9 mouse cellular contexts compared by ENCODE assay signal in the genomic region with DNA sequence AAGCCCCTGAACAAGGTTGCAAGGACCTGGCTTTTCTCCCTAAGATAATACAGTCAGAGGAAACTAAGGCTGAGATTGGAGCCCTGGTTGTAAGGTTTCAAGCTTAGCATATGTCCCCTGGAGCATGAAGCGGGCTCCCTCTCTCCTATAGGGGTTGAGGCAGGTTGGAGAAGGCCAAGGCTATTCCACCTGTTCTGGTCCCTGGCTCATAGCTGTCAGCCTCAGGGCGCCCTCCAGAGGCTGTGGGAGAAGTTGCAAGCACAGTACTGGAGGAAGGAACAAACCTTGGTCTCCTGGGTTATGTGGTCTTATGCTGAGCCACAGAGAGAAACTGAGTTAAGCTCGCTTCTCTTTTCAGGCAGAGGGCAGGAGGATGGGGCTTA. TPM values are rescaled to one million over a fixed set of nuclear protein-coding genes. Genes with fewer than 3 reads are reported as not detected.
A peak's percentile ranks its signal among the peaks of the same experiment; 100 is the strongest.
DNase-seq lines count a peak whose midpoint lies in the region; ATAC-seq lines count a peak whose summit lies in the region.
"Had no signal": no experiment of that assay in that cellular context is flagged by ENCODE, and none has a peak within 500 bp of the region (broad histone marks: within the 10 kb centered on the region; RNA-seq: fewer than 3 reads in every experiment).

No protein-coding gene starts in this region.

- 55% methylated on average over 3 of the region's 3 CpGs for WGBS in intestine, embryonic 15.5 days
- 28% methylated on average over 3 of the region's 3 CpGs for WGBS in neural tube, embryonic 11.5 days

- peak; percentile 44 for ATAC-seq in intestine, embryonic 15.5 days
- ATAC-seq in neural tube, embryonic 11.5 days (ENCODE audit: insufficient read depth, low FRiP score, low TSS enrichment) = peak; percentile 32; the same call in 1 of the 2 replicates

- peaks cover 15% of the 10 kb centered on the region for H3K4me1 ChIP-seq in intestine, embryonic 15.5 days (replicated peaks)
- H3K4me1 ChIP-seq in neural tube, embryonic 11.5 days (ENCODE audit: control insufficient read depth, insufficient read depth, low read length) = no peaks in the 10 kb centered on the region

- H3K4me2 ChIP-seq in intestine, embryonic 15.5 days (replicated peaks) = peak overlapping the region; percentile 65
- peak overlapping the region; percentile 48 for H3K4me2 ChIP-seq in neural tube, embryonic 11.5 days (ENCODE audit: low read depth)

- H3K27ac ChIP-seq in intestine, embryonic 15.5 days = peak overlapping the region; percentile 13; the same call in 1 of the 2 replicates
- H3K27ac ChIP-seq in neural tube, embryonic 11.5 days (ENCODE audit: low read depth, low read length) = no peak overlapping the region

- peak; percentile 61 to 66 for DNase-seq in cerebellum, postnatal 10 days
- DNase-seq in cerebellum, adult 9-11 months = no peak
- DNase-seq in thymus, postnatal 14 days = peak; percentile 18
- no peak for DNase-seq in thymus, postnatal 36 days
- DNase-seq in neural tube, embryonic 11.5 days (ENCODE audit: low spot score) = peak; percentile 54
- DNase-seq in urinary bladder, adult 2 months (ENCODE audit: low spot score) = no peak
- no peak for DNase-seq in kidney, postnatal 36 days

- no peaks in the 10 kb centered on the region for H3K9me3 ChIP-seq in intestine, embryonic 15.5 days
- H3K9me3 ChIP-seq in neural tube, embryonic 11.5 days (ENCODE audit: control insufficient read depth, low read length) = no peaks in the 10 kb centered on the region
- H3K9me3 ChIP-seq: megakaryocyte, embryonic 14.5 days had no signal

- 0 out of 2 replicates have a peak overlapping the region, but pooled peaks have one; percentile 4 for H3K9ac ChIP-seq in intestine, embryonic 15.5 days
- peak overlapping the region; percentile 55 for H3K9ac ChIP-seq in neural tube, embryonic 11.5 days (ENCODE audit: low read length)

- H3K27me3 ChIP-seq in intestine, embryonic 15.5 days (replicated peaks) = no peaks in the 10 kb centered on the region
- no peaks in the 10 kb centered on the region for H3K27me3 ChIP-seq in neural tube, embryonic 11.5 days (ENCODE audit: control insufficient read depth, insufficient read depth, low read length)

- no peaks in the 10 kb centered on the region for H3K36me3 ChIP-seq in intestine, embryonic 15.5 days
- H3K36me3 ChIP-seq in neural tube, embryonic 11.5 days (ENCODE audit: control insufficient read depth, insufficient read depth, low read length) = no peaks in the 10 kb centered on the region

- H3K4me3 ChIP-seq in intestine, embryonic 15.5 days (replicated peaks) = no peak overlapping the region; the same call in 1 of the 2 replicates
- peak overlapping the region; percentile 20 for H3K4me3 ChIP-seq in neural tube, embryonic 11.5 days (ENCODE audit: low read depth, low read length)

RNA-seq across cellular contexts. Expression of a gene that starts 11.9 kb away (rescaled TPM):
- polyA plus RNA-seq in intestine, embryonic 15.5 days (2015; fragmentation: Nextera tagmentation; extraction: Ambion mirVana) = 5.1 and 5.2 TPM in 2 replicates
- polyA plus RNA-seq in neural tube, embryonic 11.5 days (2014; fragmentation: Nextera tagmentation; extraction: Ambion mirVana) = not detected in 2 replicates
- 0.10 and 0.24 TPM in 2 replicates for polyA plus RNA-seq in urinary bladder, adult 2 months (2012; rRNA removed)

Comparison
In these comparisons a context has a peak if more than half of its experiments do, and no peak if none do; other contexts are left out.
1. DNase-seq: peak in cerebellum, postnatal 10 days (2 of 2), thymus, postnatal 14 days (single experiment) and neural tube, embryonic 11.5 days (single experiment); none in cerebellum, adult 9-11 months (single experiment), thymus, postnatal 36 days (0 of 2), urinary bladder, adult 2 months (single experiment) and kidney, postnatal 36 days (0 of 2).